Mouse (Mus musculus): ENCODE data around the gene 4930558K02Rik.

4930558K02Rik gene

GRCm38 (mm10) chr1:161952599-161952998, 26.8 kb downstream of the 4930558K02Rik start:
- no peak for DNase-seq (ENCODE audit: low spot score in 2 of 2)

- no peak for DNase-seq (ENCODE audit: low spot score in 2 of 2)
These were observed 28.2 kb downstream of the 4930558K02Rik start for GRCm38 (mm10) chr1:161951009-161951779.

GRCm38 (mm10) chr1:161942082-161942481, 37.4 kb downstream of the 4930558K02Rik start:
- DNase-seq (ENCODE audit: low spot score in 2 of 2) = no peak

GRCm38 (mm10) chr1:161932286-161932685, 47.1 kb downstream of the 4930558K02Rik start:
- no peak for DNase-seq (ENCODE audit: low spot score in 2 of 2)

GRCm38 (mm10) chr1:161931817-161932216, 47.6 kb downstream of the 4930558K02Rik start:
- no peak for DNase-seq (ENCODE audit: low spot score in 2 of 2)

- DNase-seq (ENCODE audit: low spot score in 2 of 2) = no peak
These were observed 48.1 kb downstream of the 4930558K02Rik start for GRCm38 (mm10) chr1:161931313-161931712.

GRCm38 (mm10) chr1:161927976-161928375, 51.5 kb downstream of the 4930558K02Rik start:
- no peak for DNase-seq (ENCODE audit: low spot score in 2 of 2)

- DNase-seq (ENCODE audit: low spot score in 2 of 2) = no peak
These were observed 54.1 kb downstream of the 4930558K02Rik start for GRCm38 (mm10) chr1:161925281-161925805.

- DNase-seq (ENCODE audit: low spot score in 2 of 2) = no peak
These were observed 55.1 kb downstream of the 4930558K02Rik start for GRCm38 (mm10) chr1:161924321-161924720.

- DNase-seq (ENCODE audit: low spot score in 2 of 2) = no peak
These were observed 57.5 kb downstream of the 4930558K02Rik start for GRCm38 (mm10) chr1:161921928-161922327.

- no peak for DNase-seq (ENCODE audit: low spot score in 2 of 2)
These were observed 58.7 kb downstream of the 4930558K02Rik start for GRCm38 (mm10) chr1:161920475-161921454.

- no peak for DNase-seq (ENCODE audit: low spot score in 2 of 2)
These were observed 59.8 kb downstream of the 4930558K02Rik start for GRCm38 (mm10) chr1:161919594-161919993.

GRCm38 (mm10) chr1:161918682-161919372, 60.6 kb downstream of the 4930558K02Rik start:
- DNase-seq (ENCODE audit: low spot score in 2 of 2) = no peak

GRCm38 (mm10) chr1:161917940-161918484, 61.4 kb downstream of the 4930558K02Rik start:
- no peak for DNase-seq (ENCODE audit: low spot score in 2 of 2)

- DNase-seq (ENCODE audit: low spot score in 2 of 2) = no peak
These were observed 63.4 kb downstream of the 4930558K02Rik start for GRCm38 (mm10) chr1:161916036-161916435.

- no peak for DNase-seq (ENCODE audit: low spot score in 2 of 2)
These were observed 65.8 kb downstream of the 4930558K02Rik start for GRCm38 (mm10) chr1:161913648-161913984.

GRCm38 (mm10) chr1:161912940-161913647, 66.3 kb downstream of the 4930558K02Rik start:
- no peak for DNase-seq (ENCODE audit: low spot score in 2 of 2)

- DNase-seq (ENCODE audit: low spot score in 2 of 2) = no peak
These were observed 70.4 kb downstream of the 4930558K02Rik start for GRCm38 (mm10) chr1:161909074-161909473.

GRCm38 (mm10) chr1:161907795-161908457, 71.5 kb downstream of the 4930558K02Rik start:
- DNase-seq (ENCODE audit: low spot score in 2 of 2) = no peak

GRCm38 (mm10) chr1:161907111-161907510, 72.3 kb downstream of the 4930558K02Rik start:
- no peak for DNase-seq (ENCODE audit: low spot score in 2 of 2)
